In genomic region chr7:127641260-127641659, GRCm38 (mm10) we compare ENCODE assay signal across 1 mouse cellular context.
TF ChIP-seq lines count a peak whose summit lies in the region.

No protein-coding gene starts in this region.

TF ChIP-seq in myocyte, 11 proteins besides CTCF, POLR2A, EP300 and RAD21 (continued from another document):
- TF ChIP-seq MYOG (IDR thresholded peaks at IDR 0.05; ENCODE audit: control insufficient read depth in 1 of 3, insufficient read depth in 1 of 3, insufficient read length in 2 of 3, low read depth in 2 of 3), result no peak
- no peak for TF ChIP-seq E2F4 (IDR thresholded peaks at IDR 0.05; ENCODE audit: insufficient read depth)
- no peak for TF ChIP-seq TCF12 (IDR thresholded peaks at IDR 0.05; ENCODE audit: insufficient read depth, poor library complexity, severe bottlenecking)
- no peak for TF ChIP-seq TCF3 (IDR thresholded peaks at IDR 0.05; ENCODE audit: insufficient read length, low read depth)
